Mouse (Mus musculus): ENCODE results near the gene Shmt2. TPM values are rescaled to one million over a fixed set of nuclear protein-coding genes. Genes with fewer than 3 reads are reported as not detected.

Gene Shmt2
- polyA plus RNA-seq, 1 experiment from 2014 or later: 110 TPM

- H3K27ac ChIP-seq (replicated peaks): no peak overlapping the region
- H3K4me3 ChIP-seq: peak overlapping the region; percentile 60
- peaks cover 78% of the 10 kb centered on the region for H3K27me3 ChIP-seq (replicated peaks; ENCODE audit: low read depth, poor library complexity, severe bottlenecking)
- DNase-seq (ENCODE audit: low spot score): peak; percentile 86
- no peaks in the 10 kb centered on the region for H3K9me3 ChIP-seq
- H3K36me3 ChIP-seq (replicated peaks): peaks cover 6% of the 10 kb centered on the region
- WGBS: 2% methylated on average over 15 of the region's 15 CpGs
- peaks cover 54% of the 10 kb centered on the region for H3K4me1 ChIP-seq
These were observed 14.0 kb downstream of the Shmt2 start for GRCm38 (mm10) chr10:127508239-127508638.

GRCm38 (mm10) chr10:127500894-127501893, 21.1 kb downstream of the Shmt2 start, which contains the start of gene Stac3:
Gene Stac3, plus strand, starts transcription at chr10:127501686.
- Histone ChIP-seq H3K36me3 (replicated peaks) (peaks cover 59% of the 10 kb centered on the region), H3K27ac (replicated peaks) (no peak within 1 kb of the TSS; the same call in 1 of the 2 replicates), H3K9me3 (no peaks in the 10 kb centered on the region), H3K27me3 (replicated peaks; ENCODE audit: low read depth, poor library complexity, severe bottlenecking) (peaks cover 9% of the 10 kb centered on the region), H3K4me1 (peaks cover 10% of the 10 kb centered on the region), H3K4me3 (no peak within 1 kb of the TSS)
- DNase-seq (ENCODE audit: low spot score): no peak
- 68% methylated on average over 13 of the region's 13 CpGs for WGBS

- Histone ChIP-seq H3K36me3 (replicated peaks) (peaks cover 70% of the 10 kb centered on the region), H3K4me3 (no peak overlapping the region), H3K27ac (replicated peaks) (no peak overlapping the region), H3K4me1 (peaks cover 10% of the 10 kb centered on the region), H3K27me3 (replicated peaks; ENCODE audit: low read depth, poor library complexity, severe bottlenecking) (no peaks in the 10 kb centered on the region; the same call in 1 of the 2 replicates), H3K9me3 (no peaks in the 10 kb centered on the region)
- WGBS: 89% methylated on average over 4 of the region's 4 CpGs
- DNase-seq (ENCODE audit: low spot score): no peak
These were observed 22.2 kb downstream of the Shmt2 start for GRCm38 (mm10) chr10:127500042-127500441.

DNA sequence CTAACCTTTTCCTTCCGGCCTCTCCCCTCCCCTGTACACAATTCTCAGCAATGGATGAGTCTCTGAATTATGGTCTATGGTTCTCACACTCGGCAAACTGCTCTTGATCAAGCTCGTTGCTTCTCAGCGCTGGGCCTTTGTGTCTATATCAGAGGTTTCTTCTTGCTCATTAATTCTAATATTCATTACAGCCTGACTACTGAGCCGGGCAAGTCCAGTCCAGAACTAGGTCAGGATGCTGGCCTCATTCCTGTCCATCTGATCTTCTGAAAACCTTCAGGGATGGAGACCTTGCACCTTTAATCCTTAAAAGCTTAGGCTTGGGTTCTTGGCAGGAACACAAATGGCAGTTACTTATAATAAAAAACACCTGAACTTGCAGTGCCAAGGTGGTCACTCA, 22.7 kb downstream of the Shmt2 start:
- WGBS: 82% methylated on average over 5 of the region's 5 CpGs
- H3K4me3 ChIP-seq: no peak overlapping the region
- no peak for DNase-seq (ENCODE audit: low spot score)
- H3K36me3 ChIP-seq (replicated peaks): peaks cover 76% of the 10 kb centered on the region
- no peak overlapping the region for H3K27ac ChIP-seq (replicated peaks)
- H3K9me3 ChIP-seq: no peaks in the 10 kb centered on the region
- H3K4me1 ChIP-seq: peaks cover 10% of the 10 kb centered on the region
- H3K27me3 ChIP-seq (replicated peaks; ENCODE audit: low read depth, poor library complexity, severe bottlenecking): no peaks in the 10 kb centered on the region

GRCm38 (mm10) chr10:127496156-127496555, 26.1 kb downstream of the Shmt2 start:
- no peak overlapping the region for H3K4me3 ChIP-seq
- no peak for DNase-seq (ENCODE audit: low spot score)
- H3K36me3 ChIP-seq (replicated peaks): peaks cover 100% of the 10 kb centered on the region
- WGBS: 94% methylated on average over 3 of the region's 3 CpGs
- H3K9me3 ChIP-seq: no peaks in the 10 kb centered on the region
- H3K27me3 ChIP-seq (replicated peaks; ENCODE audit: low read depth, poor library complexity, severe bottlenecking): no peaks in the 10 kb centered on the region
- H3K27ac ChIP-seq (replicated peaks): no peak overlapping the region
- H3K4me1 ChIP-seq: peaks cover 17% of the 10 kb centered on the region

GRCm38 (mm10) chr10:127492118-127492517, 30.1 kb downstream of the Shmt2 start:
- 76% methylated on average over 3 of the region's 3 CpGs for WGBS
- H3K4me1 ChIP-seq: peaks cover 24% of the 10 kb centered on the region
- peaks cover 98% of the 10 kb centered on the region for H3K36me3 ChIP-seq (replicated peaks)
- no peak overlapping the region for H3K4me3 ChIP-seq
- no peak for DNase-seq (ENCODE audit: low spot score)
- H3K27ac ChIP-seq (replicated peaks): no peak overlapping the region
- no peaks in the 10 kb centered on the region for H3K27me3 ChIP-seq (replicated peaks; ENCODE audit: low read depth, poor library complexity, severe bottlenecking)
- no peaks in the 10 kb centered on the region for H3K9me3 ChIP-seq

- Histone ChIP-seq H3K4me3 (no peak overlapping the region), H3K36me3 (replicated peaks) (peaks cover 93% of the 10 kb centered on the region), H3K27me3 (replicated peaks; ENCODE audit: low read depth, poor library complexity, severe bottlenecking) (no peaks in the 10 kb centered on the region), H3K9me3 (no peaks in the 10 kb centered on the region), H3K4me1 (peaks cover 24% of the 10 kb centered on the region), H3K27ac (replicated peaks) (no peak overlapping the region)
- no peak for DNase-seq (ENCODE audit: low spot score)
- 77% methylated on average over 8 of the region's 8 CpGs for WGBS
These were observed 31.1 kb downstream of the Shmt2 start for GRCm38 (mm10) chr10:127491128-127491512.

GRCm38 (mm10) chr10:127490160-127491127, 31.8 kb downstream of the Shmt2 start:
- no peak for DNase-seq (ENCODE audit: low spot score)
- Histone ChIP-seq H3K4me1 (peaks cover 24% of the 10 kb centered on the region), H3K27me3 (replicated peaks; ENCODE audit: low read depth, poor library complexity, severe bottlenecking) (no peaks in the 10 kb centered on the region), H3K4me3 (no peak overlapping the region), H3K27ac (replicated peaks) (no peak overlapping the region), H3K36me3 (replicated peaks) (peaks cover 91% of the 10 kb centered on the region), H3K9me3 (no peaks in the 10 kb centered on the region)
- 80% methylated on average over 18 of the region's 18 CpGs for WGBS

DNA sequence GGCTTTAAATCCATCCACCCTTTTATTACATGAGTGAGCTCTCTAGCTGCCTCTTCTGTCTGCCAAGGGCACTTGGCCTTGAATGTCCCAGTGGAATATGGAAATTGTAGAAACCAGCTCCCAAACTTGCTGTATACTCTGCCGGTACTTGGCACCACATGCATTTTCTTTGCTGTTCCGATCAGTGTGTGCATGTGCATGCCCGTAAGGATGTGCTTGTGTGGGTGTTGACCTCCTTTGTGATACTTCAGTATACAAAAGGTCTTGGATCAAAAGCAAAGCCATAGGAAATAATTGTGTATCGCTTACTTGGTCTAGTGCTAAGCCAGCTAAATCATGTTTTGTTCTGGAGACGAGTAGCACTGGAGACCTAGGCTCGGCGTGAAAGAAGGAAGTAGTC, 33.4 kb downstream of the Shmt2 start:
- 90% methylated on average over 7 of the region's 7 CpGs for WGBS

DNA sequence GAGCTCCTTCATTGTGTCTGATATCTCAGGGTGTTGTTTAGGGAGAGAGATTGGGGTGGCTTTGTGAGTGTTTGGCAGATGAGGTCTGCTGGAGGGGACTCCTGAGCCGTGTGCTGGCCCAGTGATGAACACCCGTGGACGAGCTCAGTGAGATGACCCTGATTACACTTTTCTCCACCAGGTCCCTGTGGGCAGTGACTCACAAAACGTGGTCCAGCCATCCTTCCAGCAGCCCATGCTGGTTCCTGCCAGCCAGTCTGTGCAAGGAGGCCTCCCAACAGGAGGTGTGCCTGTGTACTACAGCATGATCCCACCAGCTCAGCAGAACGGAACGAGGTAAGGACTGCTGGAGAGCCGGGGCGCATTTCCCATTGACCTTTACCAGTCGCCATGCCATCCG, 37.0 kb downstream of the Shmt2 start:
- Histone ChIP-seq H3K4me3 (no peak overlapping the region), H3K27ac (replicated peaks) (no peak overlapping the region), H3K9me3 (no peaks in the 10 kb centered on the region), H3K36me3 (replicated peaks) (peaks cover 81% of the 10 kb centered on the region), H3K4me1 (0 out of 2 replicates have a peak, but pooled peaks cover 2% of the 10 kb centered on the region), H3K27me3 (replicated peaks; ENCODE audit: low read depth, poor library complexity, severe bottlenecking) (no peaks in the 10 kb centered on the region)
- no peak for DNase-seq (ENCODE audit: low spot score)
- 89% methylated on average over 10 of the region's 10 CpGs for WGBS

More for the DNA sequence above, 33.4 kb downstream of the Shmt2 start:
- H3K4me3 ChIP-seq: no peak overlapping the region
- H3K27ac ChIP-seq (replicated peaks): no peak overlapping the region
- H3K4me1 ChIP-seq: peaks cover 24% of the 10 kb centered on the region
- peaks cover 91% of the 10 kb centered on the region for H3K36me3 ChIP-seq (replicated peaks)
- H3K27me3 ChIP-seq (replicated peaks; ENCODE audit: low read depth, poor library complexity, severe bottlenecking): no peaks in the 10 kb centered on the region
- no peaks in the 10 kb centered on the region for H3K9me3 ChIP-seq
- DNase-seq (ENCODE audit: low spot score): no peak

DNA sequence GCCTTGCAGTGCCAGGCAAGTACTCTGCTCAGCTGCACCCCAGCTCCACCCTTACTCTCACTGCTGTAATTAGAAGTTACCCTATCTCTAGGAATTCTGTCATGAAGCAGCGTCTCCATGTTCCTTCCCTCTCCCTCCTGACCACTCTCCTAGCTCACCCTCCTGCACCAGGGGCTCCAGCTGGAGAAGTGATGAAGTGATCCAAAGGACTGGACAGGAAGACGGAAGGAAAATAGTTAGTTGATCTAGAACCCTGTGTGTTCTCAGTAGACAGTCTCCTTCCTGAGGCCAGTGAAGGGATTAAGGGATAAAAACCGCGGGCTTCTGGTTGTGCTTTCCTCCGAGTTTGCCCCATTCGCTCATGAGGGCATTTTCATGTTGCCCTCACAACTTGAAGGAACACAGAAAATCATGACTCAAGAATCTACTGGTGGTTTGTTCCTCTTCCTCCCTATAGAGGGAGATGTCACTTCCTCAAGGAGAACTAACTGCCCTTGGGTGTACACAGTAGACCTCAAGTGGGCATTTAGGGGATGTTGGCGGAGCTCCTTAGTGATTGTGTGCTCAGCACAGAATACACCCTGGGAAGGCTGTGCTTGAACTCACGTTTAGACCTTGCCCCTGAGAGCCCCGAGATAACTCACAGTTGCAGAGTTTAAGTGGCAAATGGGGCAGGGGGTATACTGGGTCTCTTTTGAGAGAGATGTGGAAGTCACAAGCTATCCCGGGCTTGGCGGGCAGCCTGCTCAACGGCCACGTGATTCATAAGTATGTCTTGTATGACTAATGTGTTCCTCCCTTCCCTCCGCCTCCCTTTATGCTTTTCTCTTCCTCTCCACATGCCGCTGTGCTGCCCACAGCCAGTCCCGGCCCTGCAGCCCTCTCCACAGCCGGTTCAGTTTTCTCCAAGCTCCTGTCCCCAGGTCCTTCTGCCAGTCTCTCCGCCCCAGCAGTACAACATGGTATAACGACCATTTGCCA, 41.1 kb downstream of the Shmt2 start:
- H3K4me3 ChIP-seq: no peak overlapping the region
- no peaks in the 10 kb centered on the region for H3K4me1 ChIP-seq
- H3K27me3 ChIP-seq (replicated peaks; ENCODE audit: low read depth, poor library complexity, severe bottlenecking): no peaks in the 10 kb centered on the region
- no peaks in the 10 kb centered on the region for H3K9me3 ChIP-seq
- peaks cover 81% of the 10 kb centered on the region for H3K36me3 ChIP-seq (replicated peaks)
- WGBS: 88% methylated on average over 19 of the region's 19 CpGs
- no peak for DNase-seq (ENCODE audit: low spot score)
- H3K27ac ChIP-seq (replicated peaks): no peak overlapping the region

Data from embryonic facial prominence, embryonic 10.5 days (tissue).